Mouse (Mus musculus) testis, adult 2 months (tissue): ENCODE measurements around the gene Sbds.

Source experiments
- CTCF ChIP-seq: fragments of 200-500 bp; IDR thresholded peaks from 2 replicates; pipeline ENCODE4 v1.5.1; 2012; ENCODE audit warnings: low read depth, mild to moderate bottlenecking, inconsistent platforms, low read length, moderate library complexity; ENCODE audit not compliant: control insufficient read depth, insufficient read depth, insufficient replicate concordance
- POLR2A ChIP-seq: fragments of 200-500 bp; IDR thresholded peaks from 2 replicates; pipeline ENCODE4 v1.6.1; 2012; ENCODE audit warnings: low read depth, mild to moderate bottlenecking, inconsistent platforms, low read length, moderate library complexity; ENCODE audit not compliant: control insufficient read depth

GRCm38 (mm10) chr5:130290775-130291174 is 35.4 kb upstream of the Sbds start:
- TF ChIP-seq CTCF = no peak
- no peak for TF ChIP-seq POLR2A
